Comparison of ENCODE assay signal across 24 mouse cellular contexts in the genomic region with DNA sequence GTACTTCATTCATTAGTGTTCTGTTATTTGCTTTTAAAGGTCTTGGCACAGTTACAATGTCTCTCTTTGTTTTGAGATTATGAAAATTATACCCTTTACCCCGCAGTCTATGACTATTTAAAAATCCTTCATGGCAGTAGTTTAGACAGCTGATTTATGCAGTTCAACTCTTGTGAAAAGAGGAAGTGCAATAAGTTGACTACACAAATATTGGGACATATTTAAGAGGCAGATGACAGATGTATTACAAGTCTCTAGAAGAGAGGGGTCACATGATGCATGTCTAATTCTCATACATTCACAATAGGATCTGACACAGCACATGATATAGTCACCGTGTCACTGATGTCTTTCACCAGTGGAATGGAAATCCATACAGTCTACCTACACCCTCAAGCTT. TPM values are rescaled to one million over a fixed set of nuclear protein-coding genes. Genes with fewer than 3 reads are reported as not detected.
DNase-seq lines count a peak whose midpoint lies in the region; ATAC-seq and TF ChIP-seq lines count a peak whose summit lies in the region.
"Had no signal": no experiment of that assay in that cellular context is flagged by ENCODE, and none has a peak within 500 bp of the region (broad histone marks: within the 10 kb centered on the region; RNA-seq: fewer than 3 reads in every experiment).

No protein-coding gene starts in this region.

- H3K4me2 ChIP-seq in lung, postnatal 0 days (replicated peaks; ENCODE audit: low read depth, low read length) = no peak overlapping the region
- H3K4me2 ChIP-seq: forebrain, embryonic 12.5 days; hindbrain, embryonic 12.5 days; liver, embryonic 13.5 days had no signal

- peaks cover 5% of the 10 kb centered on the region; the same call in 1 of the 2 replicates for H3K79me2 ChIP-seq in heart, adult 2 months (replicated peaks; ENCODE audit: control insufficient read depth, insufficient read depth, low read length)

- TF ChIP-seq POLR2A in heart, adult 2 months (IDR thresholded peaks at IDR 0.05; ENCODE audit: insufficient read depth, low read depth, low read length) = no peak

- intact Hi-C loops in heart, adult 2 months (cut with DNase I) = no loop called here
- intact Hi-C loops in heart, postnatal 36 days (cut with DNase I) = loop anchor here (5.0 kb wide), 2 partner anchors 38 to 163 kb away; no protein-coding TSS in a partner anchor

- H3K4me3 ChIP-seq in heart, adult 2 months = peak overlapping the region; percentile 7; the same call in 1 of the 2 replicates
- no peak overlapping the region for H3K4me3 ChIP-seq in lung, postnatal 0 days (ENCODE audit: low read depth, low read length)
- no peak overlapping the region for H3K4me3 ChIP-seq in hindbrain, embryonic 10.5 days
- H3K4me3 ChIP-seq: forebrain, embryonic 12.5 days; hindbrain, embryonic 12.5 days; liver, embryonic 13.5 days had no signal

- H3K27ac ChIP-seq in heart, adult 2 months = peak overlapping the region; percentile 90
- no peak overlapping the region for H3K27ac ChIP-seq in lung, postnatal 0 days (ENCODE audit: low read length)
- no peak overlapping the region for H3K27ac ChIP-seq in hindbrain, embryonic 10.5 days
- H3K27ac ChIP-seq: forebrain, embryonic 12.5 days; hindbrain, embryonic 12.5 days; liver, embryonic 13.5 days had no signal

- peaks cover 57% of the 10 kb centered on the region for H3K36me3 ChIP-seq in heart, adult 2 months (ENCODE audit: control insufficient read depth, insufficient read depth, low read length)
- no peaks in the 10 kb centered on the region for H3K36me3 ChIP-seq in lung, postnatal 0 days (ENCODE audit: insufficient read depth, low read length)
- H3K36me3 ChIP-seq in hindbrain, embryonic 10.5 days = no peaks in the 10 kb centered on the region
- H3K36me3 ChIP-seq: forebrain, embryonic 12.5 days; hindbrain, embryonic 12.5 days; liver, embryonic 13.5 days had no signal

- no peak for DNase-seq in heart, adult 2 months
- no peak for DNase-seq in heart, postnatal 36 days
- DNase-seq in lung, postnatal 0 days (ENCODE audit: low spot score) = peak; percentile 71
- DNase-seq in lung, postnatal 14 days = no peak
- peak; percentile 43 for DNase-seq in fat pad, adult 2 months (ENCODE audit: extremely low read depth, low read depth, low spot score)
- no peak for DNase-seq in hindbrain, embryonic 10.5 days (ENCODE audit: low spot score)
- DNase-seq in thymus, postnatal 36 days = no peak
- DNase-seq: adrenal gland, postnatal 14 days; cerebellum, adult 11 months; cerebellum, postnatal 14 days; embryo, embryonic 11 days; gastrocnemius, postnatal 25 days; kidney, adult 8-10 months; kidney, postnatal 4 days; layer of hippocampus, adult 9-11 months; liver, embryonic 13.5 days; right cerebral cortex, adult 18-20 months; thymus, postnatal 25 days had no signal

- WGBS in heart, adult 2 months = 34% methylated on average over 2 of the region's 2 CpGs
- WGBS in lung, postnatal 0 days = 13% methylated on average over 2 of the region's 2 CpGs
- WGBS in hindbrain, embryonic 10.5 days = 89% methylated on average over 2 of the region's 2 CpGs

- TF ChIP-seq CTCF in heart, adult 2 months (IDR thresholded peaks at IDR 0.05) = no peak
- TF ChIP-seq CTCF in lung, postnatal 0 days (IDR thresholded peaks at IDR 0.05) = no peak

- H3K27me3 ChIP-seq in heart, adult 2 months (ENCODE audit: control insufficient read depth, insufficient read depth, low read length) = no peaks in the 10 kb centered on the region
- H3K27me3 ChIP-seq in lung, postnatal 0 days (replicated peaks; ENCODE audit: insufficient read depth, low read length) = no peaks in the 10 kb centered on the region
- H3K27me3 ChIP-seq in hindbrain, embryonic 10.5 days (ENCODE audit: insufficient read depth, poor library complexity, severe bottlenecking) = no peaks in the 10 kb centered on the region
- H3K27me3 ChIP-seq: forebrain, embryonic 12.5 days; hindbrain, embryonic 12.5 days; liver, embryonic 13.5 days had no signal

- H3K9me3 ChIP-seq in lung, postnatal 0 days (ENCODE audit: low read length) = no peaks in the 10 kb centered on the region
- no peaks in the 10 kb centered on the region for H3K9me3 ChIP-seq in hindbrain, embryonic 10.5 days
- H3K9me3 ChIP-seq: forebrain, embryonic 12.5 days; hindbrain, embryonic 12.5 days; liver, embryonic 13.5 days had no signal

- no peak overlapping the region for H3K9ac ChIP-seq in heart, adult 2 months (ENCODE audit: low read depth, low read length)
- no peak overlapping the region for H3K9ac ChIP-seq in lung, postnatal 0 days (replicated peaks; ENCODE audit: low read depth)
- H3K9ac ChIP-seq: forebrain, embryonic 12.5 days; hindbrain, embryonic 12.5 days; liver, embryonic 13.5 days had no signal

- TF ChIP-seq EP300 in heart, adult 2 months (IDR thresholded peaks at IDR 0.05; ENCODE audit: insufficient read depth, low read depth, low read length) = no peak
- TF ChIP-seq EP300 in lung, postnatal 0 days (IDR thresholded peaks at IDR 0.05) = no peak

- peaks cover 16% of the 10 kb centered on the region for H3K4me1 ChIP-seq in heart, adult 2 months (ENCODE audit: control insufficient read depth, insufficient read depth, low read length)
- no peaks in the 10 kb centered on the region; the same call in 1 of the 2 replicates for H3K4me1 ChIP-seq in lung, postnatal 0 days (ENCODE audit: insufficient read depth, low read depth, low read length)
- no peaks in the 10 kb centered on the region for H3K4me1 ChIP-seq in hindbrain, embryonic 10.5 days (replicated peaks)
- H3K4me1 ChIP-seq: forebrain, embryonic 12.5 days; hindbrain, embryonic 12.5 days; liver, embryonic 13.5 days had no signal

- peak; percentile 43 for ATAC-seq in lung, postnatal 0 days
- ATAC-seq in neutrophil, adult 5-6 weeks (ENCODE audit: extremely low read depth, insufficient number of reproducible peaks, low FRiP score, poor library complexity, severe bottlenecking) = peak; percentile 59; the same call in 1 of the 2 replicates
- ATAC-seq: activated CD4-positive, CD25-positive, alpha-beta regulatory T cell, adult 4 months; midbrain, embryonic 16.5 days; Patski had no signal

RNA-seq across cellular contexts. Expression of a gene that starts 49.1 kb away (rescaled TPM):
- 1,000 to 10,000 TPM; 1,665 to 1,999 TPM for total RNA-seq in heart, adult 2 months (2021)
- 341 and 831 TPM in 2 replicates for polyA plus RNA-seq in heart, adult 2 months (2012; rRNA removed)
- total RNA-seq in heart, postnatal 36 days (2021) = 1,000 to 10,000 TPM; 1,925 to 2,084 TPM
- polyA plus RNA-seq in lung, postnatal 0 days (2015; fragmentation: Nextera tagmentation; extraction: Ambion mirVana) = 448 and 458 TPM in 2 replicates
- 18.3 and 21.4 TPM in 2 replicates for total RNA-seq in neutrophil, adult 5-6 weeks (2017)
- 1.2 and 1.4 TPM in 2 replicates for polyA plus RNA-seq in hindbrain, embryonic 10.5 days (2016; fragmentation: Nextera tagmentation; extraction: Ambion mirVana)

Comparison
In these comparisons a context has a peak if more than half of its experiments do, and no peak if none do; other contexts are left out.
1. DNase-seq: peak in lung, postnatal 0 days (single experiment) and fat pad, adult 2 months (single experiment); none in heart, adult 2 months (0 of 2), heart, postnatal 36 days (0 of 2), lung, postnatal 14 days (single experiment), hindbrain, embryonic 10.5 days (single experiment) and thymus, postnatal 36 days (0 of 2).
2. RNA of a gene that starts 49.1 kb away (total RNA-seq): 1,925 to 2,084 TPM in heart, postnatal 36 days and 1,665 to 1,999 TPM in heart, adult 2 months; 18.3 to 21.4 TPM in neutrophil, adult 5-6 weeks; every median in the first group is over 10 times any median in the second.